Mouse (Mus musculus): ENCODE data around the gene Hist1h2bk. TPM values are rescaled to one million over a fixed set of nuclear protein-coding genes. Genes with fewer than 3 reads are reported as not detected.

The Hist1h2bk gene
- total and polyA plus RNA-seq, 3 experiments: 7.3 to 10.0 TPM; not detected in 1

DNA sequence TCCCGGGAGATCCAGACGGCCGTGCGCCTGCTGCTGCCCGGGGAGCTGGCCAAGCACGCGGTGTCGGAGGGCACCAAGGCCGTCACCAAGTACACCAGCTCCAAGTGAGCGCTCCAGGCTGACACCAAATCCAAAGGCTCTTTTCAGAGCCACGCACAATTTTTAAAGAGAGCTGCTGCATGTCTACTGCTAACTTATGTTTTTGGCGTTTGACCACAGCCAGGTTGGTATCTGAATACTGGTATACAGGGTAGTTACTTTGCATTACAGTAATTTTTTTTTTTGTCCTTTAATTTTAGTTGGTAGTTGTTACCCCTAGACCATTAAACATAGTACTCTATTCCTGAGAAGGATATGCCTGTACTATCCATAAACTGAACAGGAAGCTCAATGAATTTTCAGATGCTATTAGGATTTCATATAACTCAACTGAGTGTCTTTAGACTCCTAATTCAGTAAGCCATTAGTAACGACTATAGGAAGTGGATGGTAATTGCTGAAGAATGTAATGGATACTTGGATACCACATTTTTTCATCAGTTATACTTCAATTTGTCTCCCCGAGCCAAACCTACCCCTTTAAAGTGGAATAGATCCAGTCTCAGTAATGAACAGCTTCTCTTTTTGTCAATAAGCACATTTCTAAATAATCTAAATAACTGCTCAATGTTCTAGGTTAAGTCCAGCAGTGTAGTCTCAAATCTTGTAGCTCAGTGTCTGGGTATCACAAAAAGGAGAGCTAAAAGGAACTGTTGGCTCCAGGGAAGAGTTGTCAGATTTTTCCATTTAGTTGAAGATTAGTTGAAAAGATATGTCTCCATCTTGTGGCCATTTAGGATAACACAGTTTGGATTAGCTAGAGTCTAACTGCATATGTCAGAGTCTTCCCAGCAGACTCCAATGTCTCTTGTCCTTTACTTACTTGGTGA, 8.1 kb downstream of the Hist1h2bk start:
- intact Hi-C loops (cut with DNase I): loop anchor here (5.0 to 10.0 kb wide), 6 partner anchors 266 to 1704 kb away; partner anchors contain the start of genes Hist1h1e, Hist1h2ak, Hist1h2bb and Hist1h2be
- Histone ChIP-seq H3K27ac (no peak overlapping the region; the same call in 1 of the 2 replicates), H3K4me1 (ENCODE audit: control insufficient read depth, insufficient read depth, low read length) (no peaks in the 10 kb centered on the region; the same call in 1 of the 2 replicates), H3K4me3 (peak overlapping the region; percentile 51), H3K79me2 (replicated peaks; ENCODE audit: control insufficient read depth, insufficient read depth, low read length) (no peaks in the 10 kb centered on the region), H3K27me3 (ENCODE audit: control insufficient read depth, insufficient read depth, low read length) (no peaks in the 10 kb centered on the region), H3K9ac (ENCODE audit: low read depth, low read length) (peak overlapping the region; percentile 63; the same call in 1 of the 2 replicates), H3K36me3 (ENCODE audit: control insufficient read depth, insufficient read depth, low read length) (no peaks in the 10 kb centered on the region)
- DNase-seq: no peak
- under 1% methylated on average over 10 of the region's 14 CpGs for WGBS
- TF ChIP-seq CTCF (IDR thresholded peaks at IDR 0.05): peak; percentile 82
- TF ChIP-seq EP300 (IDR thresholded peaks at IDR 0.05; ENCODE audit: insufficient read depth, low read depth, low read length): no peak

DNA sequence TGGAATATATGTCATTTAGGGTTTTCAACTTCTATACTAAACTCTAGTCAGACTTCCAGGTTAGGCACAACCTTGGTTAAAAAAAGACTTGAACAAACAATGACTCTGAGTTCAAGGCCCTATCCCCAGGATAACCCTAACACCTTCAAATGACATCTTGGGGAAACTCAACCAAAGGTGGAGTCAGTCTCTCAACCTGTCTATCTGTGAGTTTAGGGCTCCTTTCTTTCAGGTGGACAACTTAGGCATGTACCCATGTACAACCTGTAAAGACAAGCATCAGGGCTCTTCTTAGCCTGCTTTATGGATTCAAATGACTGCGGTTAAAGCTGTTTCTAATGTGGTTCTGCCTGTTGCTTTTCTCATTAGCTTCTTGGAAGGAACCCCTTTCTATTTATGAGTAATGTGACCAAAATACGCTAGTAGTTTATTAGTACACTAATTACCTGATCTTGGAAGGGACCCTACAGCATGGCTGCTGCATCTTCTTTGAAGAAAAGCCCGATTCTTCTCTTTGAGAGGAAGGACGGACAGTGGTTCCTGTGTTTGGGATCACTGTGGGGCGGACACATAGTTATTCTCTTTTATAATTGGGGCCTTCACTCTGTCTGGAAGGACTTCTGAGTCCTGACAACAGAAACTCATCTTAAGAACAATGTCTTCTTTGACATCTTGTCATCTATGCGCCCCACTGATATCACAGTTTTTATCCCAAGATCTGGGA, 8.9 kb downstream of the Hist1h2bk start:
- TF ChIP-seq POLR2A (IDR thresholded peaks at IDR 0.05; ENCODE audit: insufficient read depth, low read depth, low read length) (no peak), CTCF (IDR thresholded peaks at IDR 0.05) (no peak), EP300 (IDR thresholded peaks at IDR 0.05; ENCODE audit: insufficient read depth, low read depth, low read length) (no peak)
- 91% methylated on average over 6 of the region's 6 CpGs for WGBS
- intact Hi-C loops (cut with DNase I): loop anchor here (5.0 to 10.0 kb wide), 6 partner anchors 267 to 1703 kb away; partner anchors contain the start of genes Hist1h1e, Hist1h2ak, Hist1h2bb and Hist1h2be
- no peak overlapping the region for H3K4me3 ChIP-seq
- H3K27me3 ChIP-seq (ENCODE audit: control insufficient read depth, insufficient read depth, low read length): no peaks in the 10 kb centered on the region
- no peaks in the 10 kb centered on the region; the same call in 1 of the 2 replicates for H3K4me1 ChIP-seq (ENCODE audit: control insufficient read depth, insufficient read depth, low read length)
- DNase-seq: no peak
- no peaks in the 10 kb centered on the region for H3K79me2 ChIP-seq (replicated peaks; ENCODE audit: control insufficient read depth, insufficient read depth, low read length)
- no peak overlapping the region for H3K9ac ChIP-seq (ENCODE audit: low read depth, low read length)
- H3K27ac ChIP-seq: no peak overlapping the region
- no peaks in the 10 kb centered on the region for H3K36me3 ChIP-seq (ENCODE audit: control insufficient read depth, insufficient read depth, low read length)

DNA sequence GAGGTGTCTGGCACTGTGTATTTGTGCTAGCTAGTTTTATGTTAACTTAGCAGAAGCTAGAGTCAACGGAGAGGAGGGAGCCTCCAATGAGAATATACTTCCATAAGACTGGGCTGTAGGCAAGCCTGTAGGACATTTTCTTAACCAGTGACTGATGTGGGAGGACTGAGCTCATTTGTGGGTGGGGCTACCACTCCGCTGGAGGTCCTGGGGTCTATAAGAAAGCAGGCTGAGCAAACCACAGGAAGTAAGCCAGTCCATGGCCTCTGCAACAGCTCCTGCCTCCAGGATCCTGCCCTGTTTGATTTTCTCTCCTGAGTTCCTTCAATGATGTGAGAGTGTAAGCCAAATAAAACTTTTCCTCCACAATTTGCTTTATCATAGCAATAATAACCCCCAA, 9.6 kb downstream of the Hist1h2bk start:
- Histone ChIP-seq H3K4me3 (no peak overlapping the region), H3K4me1 (ENCODE audit: control insufficient read depth, insufficient read depth, low read length) (peaks cover 2% of the 10 kb centered on the region; the same call in 1 of the 2 replicates), H3K27ac (no peak overlapping the region), H3K36me3 (ENCODE audit: control insufficient read depth, insufficient read depth, low read length) (no peaks in the 10 kb centered on the region), H3K79me2 (replicated peaks; ENCODE audit: control insufficient read depth, insufficient read depth, low read length) (no peaks in the 10 kb centered on the region), H3K9ac (ENCODE audit: low read depth, low read length) (no peak overlapping the region), H3K27me3 (ENCODE audit: control insufficient read depth, insufficient read depth, low read length) (no peaks in the 10 kb centered on the region)
- DNase-seq: no peak
- intact Hi-C loops (cut with DNase I): loop anchor here (10.0 kb wide), 1 partner anchor 291 kb away; the partner anchor contains the start of genes Hist1h2ak, Hist1h2bn and Hist1h4k
- WGBS: 63% methylated on average over 2 of the region's 2 CpGs
- TF ChIP-seq POLR2A (IDR thresholded peaks at IDR 0.05; ENCODE audit: insufficient read depth, low read depth, low read length): no peak
- TF ChIP-seq EP300 (IDR thresholded peaks at IDR 0.05; ENCODE audit: insufficient read depth, low read depth, low read length): no peak
- TF ChIP-seq CTCF (IDR thresholded peaks at IDR 0.05): no peak

DNA sequence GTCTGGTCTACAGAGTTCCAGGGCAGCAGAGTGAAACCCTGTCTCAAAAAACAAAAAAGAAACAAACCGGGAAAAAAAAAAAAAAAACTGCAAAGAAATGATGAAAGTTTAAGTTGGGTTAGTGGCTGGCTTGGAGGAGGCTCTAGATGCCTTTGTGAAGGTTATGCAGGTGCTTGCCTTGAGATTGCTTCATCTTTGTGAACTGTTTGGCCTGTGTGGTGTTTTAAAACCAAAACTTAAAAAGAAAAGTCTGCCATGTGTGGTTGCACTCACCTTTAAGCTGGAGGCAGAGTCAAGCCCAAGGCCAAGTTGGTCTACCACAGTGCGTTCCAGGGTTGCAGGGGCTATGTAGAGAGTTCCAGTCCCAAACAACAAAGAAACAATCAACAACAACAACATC, 13.4 kb downstream of the Hist1h2bk start:
- Histone ChIP-seq H3K27me3 (ENCODE audit: control insufficient read depth, insufficient read depth, low read length) (no peaks in the 10 kb centered on the region), H3K79me2 (replicated peaks; ENCODE audit: control insufficient read depth, insufficient read depth, low read length) (no peaks in the 10 kb centered on the region), H3K9ac (ENCODE audit: low read depth, low read length) (no peak overlapping the region), H3K36me3 (ENCODE audit: control insufficient read depth, insufficient read depth, low read length) (no peaks in the 10 kb centered on the region), H3K4me1 (ENCODE audit: control insufficient read depth, insufficient read depth, low read length) (peaks cover 2% of the 10 kb centered on the region; the same call in 1 of the 2 replicates), H3K4me3 (no peak overlapping the region), H3K27ac (no peak overlapping the region)
- WGBS: 83% methylated on average over 2 of the region's 2 CpGs
- intact Hi-C loops (cut with DNase I): loop anchor here (10.0 kb wide), 1 partner anchor 294 kb away; the partner anchor contains the start of genes Hist1h2ak, Hist1h2bn and Hist1h4k
- no peak for TF ChIP-seq CTCF (IDR thresholded peaks at IDR 0.05)
- TF ChIP-seq POLR2A (IDR thresholded peaks at IDR 0.05; ENCODE audit: insufficient read depth, low read depth, low read length): no peak
- TF ChIP-seq EP300 (IDR thresholded peaks at IDR 0.05; ENCODE audit: insufficient read depth, low read depth, low read length): no peak
- no peak for DNase-seq

DNA sequence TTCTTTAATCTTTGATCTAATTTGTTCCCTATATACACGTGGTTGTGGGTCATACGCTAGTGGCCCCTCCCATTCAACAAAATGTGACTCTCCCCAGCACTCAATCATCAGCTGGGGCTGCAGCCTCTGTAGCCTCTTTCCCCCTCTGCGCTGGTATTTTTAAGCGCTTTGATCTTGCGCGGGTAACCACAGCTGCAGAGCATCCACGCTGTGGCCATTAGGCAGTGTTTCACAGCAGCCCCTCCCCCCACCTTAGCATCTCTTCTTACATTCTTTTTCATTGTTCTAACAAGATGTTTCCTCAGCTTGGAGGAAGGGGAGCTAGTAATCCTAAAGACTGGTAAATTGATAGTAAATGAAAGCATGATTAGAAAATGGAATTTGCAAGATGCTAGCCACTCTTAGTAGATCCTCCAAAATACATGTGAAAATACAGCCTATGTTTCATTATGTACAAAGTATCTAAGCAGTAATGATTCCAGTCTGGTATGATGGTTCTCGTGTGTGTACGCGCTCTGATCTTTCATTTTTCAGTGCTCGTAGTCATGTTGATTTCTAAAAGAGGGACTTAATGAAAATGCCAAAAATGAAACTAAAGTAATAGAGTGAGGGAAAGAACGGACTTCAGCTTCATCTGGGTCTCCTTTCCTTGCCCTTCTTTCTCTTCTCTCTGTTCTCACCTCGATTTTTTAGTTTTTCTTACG, 14.2 kb downstream of the Hist1h2bk start:
- H3K36me3 ChIP-seq (ENCODE audit: control insufficient read depth, insufficient read depth, low read length): no peaks in the 10 kb centered on the region
- peak overlapping the region; percentile 53 for H3K4me3 ChIP-seq
- WGBS: 1% methylated on average over 14 of the region's 14 CpGs
- intact Hi-C loops (cut with DNase I): loop anchor here (10.0 kb wide), 1 partner anchor 295 kb away; the partner anchor contains the start of genes Hist1h2ak, Hist1h2bn and Hist1h4k
- peak overlapping the region; percentile 8; the same call in 1 of the 2 replicates for H3K9ac ChIP-seq (ENCODE audit: low read depth, low read length)
- H3K27me3 ChIP-seq (ENCODE audit: control insufficient read depth, insufficient read depth, low read length): no peaks in the 10 kb centered on the region
- no peak for DNase-seq
- H3K79me2 ChIP-seq (replicated peaks; ENCODE audit: control insufficient read depth, insufficient read depth, low read length): no peaks in the 10 kb centered on the region
- H3K4me1 ChIP-seq (ENCODE audit: control insufficient read depth, insufficient read depth, low read length): peaks cover 2% of the 10 kb centered on the region; the same call in 1 of the 2 replicates
- no peak overlapping the region for H3K27ac ChIP-seq
- TF ChIP-seq EP300 (IDR thresholded peaks at IDR 0.05; ENCODE audit: insufficient read depth, low read depth, low read length): no peak
- no peak for TF ChIP-seq POLR2A (IDR thresholded peaks at IDR 0.05; ENCODE audit: insufficient read depth, low read depth, low read length)
- TF ChIP-seq CTCF (IDR thresholded peaks at IDR 0.05): no peak

All from heart, adult 2 months (tissue).